Mouse (Mus musculus) embryonic facial prominence, embryonic 13.5 days (tissue): ENCODE data around the gene Gm1123. TPM values are rescaled to one million over a fixed set of nuclear protein-coding genes. Genes with fewer than 3 reads are reported as not detected.
A peak's percentile ranks its signal among the peaks of the same experiment; 100 is the strongest.

ENCODE experiments used
- ATAC-seq: fragments of 200-750 bp; cut with Nextera tagmentation; 2 replicates; pipeline ENCODE4 v1.8.0; 2017; ENCODE audit warnings: low read depth; ENCODE audit not compliant: insufficient number of reproducible peaks, insufficient read depth, low FRiP score, low TSS enrichment
- H3K27ac ChIP-seq: fragments of 300-500 bp; sonication (generic); 2 replicates; pipeline ENCODE4 v1.5.1; 2015; ENCODE audit warnings: moderate library complexity, mild to moderate bottlenecking, inconsistent platforms
- H3K27me3 ChIP-seq: fragments of 300-500 bp; sonication (generic); 2 replicates; pipeline ENCODE4 v1.6.1; 2015; ENCODE audit warnings: mild to moderate bottlenecking, inconsistent platforms
- H3K36me3 ChIP-seq: fragments of 300-500 bp; sonication (generic); 2 replicates; pipeline ENCODE4 v1.6.1; 2015; ENCODE audit warnings: mild to moderate bottlenecking, inconsistent platforms
- H3K4me1 ChIP-seq: fragments of 300-500 bp; sonication (generic); 2 replicates; pipeline ENCODE4 v1.6.1; 2015; ENCODE audit warnings: inconsistent platforms
- H3K4me2 ChIP-seq: fragments of 300-500 bp; sonication (generic); 2 replicates; pipeline ENCODE4 v1.6.1; 2015; ENCODE audit warnings: moderate library complexity, mild to moderate bottlenecking, inconsistent platforms
- H3K4me3 ChIP-seq: fragments of 300-500 bp; sonication (generic); 2 replicates; pipeline ENCODE4 v1.5.1; 2015; ENCODE audit warnings: mild to moderate bottlenecking, inconsistent platforms
- H3K9ac ChIP-seq: fragments of 300-500 bp; sonication (generic); 2 replicates; pipeline ENCODE4 v1.6.1; 2015; ENCODE audit warnings: mild to moderate bottlenecking, inconsistent platforms
- H3K9me3 ChIP-seq: fragments of 300-500 bp; sonication (generic); 2 replicates; pipeline ENCODE4 v1.6.1; 2016; ENCODE audit warnings: inconsistent platforms
- WGBS: fragments of 180-500 bp; shearing (Covaris S2); methylation state at CpG from one replicate; pipeline ENCODE4 v1.1.7; 2015; ENCODE audit warnings: mixed read lengths; 5-methylcytosine and 5-hydroxymethylcytosine counted together
- polyA plus RNA-seq: library from polyadenylated mRNA; unstranded; fragments of >200 nt; fragmentation: Nextera tagmentation; extraction: Ambion mirVana; gene quantifications from 2 replicates; pipeline ENCODE4 v1.2.1, GENCODE M21; 2015

Gene Gm1123
- polyA plus RNA-seq, 1 experiment from 2014 or later: not detected

- H3K27ac ChIP-seq: no peak overlapping the region
- H3K4me1 ChIP-seq: no peaks in the 10 kb centered on the region
- peaks cover 32% of the 10 kb centered on the region for H3K36me3 ChIP-seq
- 89% methylated on average over 6 of the region's 6 CpGs for WGBS
- no peak for ATAC-seq
- no peak overlapping the region for H3K4me3 ChIP-seq
- no peaks in the 10 kb centered on the region for H3K9me3 ChIP-seq
- H3K27me3 ChIP-seq: no peaks in the 10 kb centered on the region
- H3K9ac ChIP-seq: no peak overlapping the region
- H3K4me2 ChIP-seq: no peak overlapping the region
Measured at GRCm38 (mm10) chr9:99001326-99001725, 34.2 kb downstream of the Gm1123 start.

GRCm38 (mm10) chr9:98999881-99000339, 35.6 kb downstream of the Gm1123 start:
- Histone ChIP-seq H3K4me1 (no peaks in the 10 kb centered on the region), H3K9ac (no peak overlapping the region), H3K27ac (no peak overlapping the region), H3K36me3 (peaks cover 36% of the 10 kb centered on the region), H3K9me3 (no peaks in the 10 kb centered on the region), H3K27me3 (no peaks in the 10 kb centered on the region), H3K4me2 (no peak overlapping the region), H3K4me3 (no peak overlapping the region)
- 86% methylated on average over 9 of the region's 9 CpGs for WGBS
- ATAC-seq: no peak

- no peaks in the 10 kb centered on the region for H3K4me1 ChIP-seq
- no peaks in the 10 kb centered on the region for H3K27me3 ChIP-seq
- H3K4me3 ChIP-seq: no peak overlapping the region
- ATAC-seq: no peak
- no peak overlapping the region for H3K9ac ChIP-seq
- H3K9me3 ChIP-seq: no peaks in the 10 kb centered on the region
- WGBS: 92% methylated on average over 4 of the region's 4 CpGs
- H3K36me3 ChIP-seq: peaks cover 18% of the 10 kb centered on the region
- H3K27ac ChIP-seq: no peak overlapping the region
- no peak overlapping the region for H3K4me2 ChIP-seq
Measured at GRCm38 (mm10) chr9:98994103-98994502, 41.4 kb downstream of the Gm1123 start.

- no peak for ATAC-seq
- Histone ChIP-seq H3K27ac (no peak overlapping the region), H3K36me3 (no peaks in the 10 kb centered on the region), H3K9ac (peak overlapping the region; percentile 85), H3K4me2 (peak overlapping the region; percentile 86), H3K9me3 (no peaks in the 10 kb centered on the region), H3K4me3 (peak overlapping the region; percentile 86), H3K27me3 (peaks cover 23% of the 10 kb centered on the region), H3K4me1 (peaks cover 6% of the 10 kb centered on the region; the same call in 1 of the 2 replicates)
- WGBS: 46% methylated on average over 9 of the region's 9 CpGs
Measured at GRCm38 (mm10) chr9:98987131-98987530, 48.4 kb downstream of the Gm1123 start.

- Histone ChIP-seq H3K27me3 (peaks cover 25% of the 10 kb centered on the region), H3K36me3 (no peaks in the 10 kb centered on the region), H3K4me2 (peak overlapping the region; percentile 86), H3K4me3 (peak overlapping the region; percentile 86), H3K9me3 (no peaks in the 10 kb centered on the region), H3K27ac (0 out of 2 replicates have a peak overlapping the region, but pooled peaks have one; percentile 11), H3K9ac (peak overlapping the region; percentile 85), H3K4me1 (peaks cover 6% of the 10 kb centered on the region; the same call in 1 of the 2 replicates)
- ATAC-seq: no peak; the same call in 1 of the 2 replicates
- WGBS: under 1% methylated on average over 49 of the region's 50 CpGs
Measured at GRCm38 (mm10) chr9:98986476-98987096, 48.9 kb downstream of the Gm1123 start.

GRCm38 (mm10) chr9:98985800-98986475, 49.6 kb downstream of the Gm1123 start, which contains the start of gene Faim:
Faim (plus strand) TSS chr9:98986373.
- no peaks in the 10 kb centered on the region for H3K9me3 ChIP-seq

GRCm38 (mm10) chr9:98979431-98980416, 55.8 kb downstream of the Gm1123 start:
- Histone ChIP-seq H3K9ac (peak overlapping the region; percentile 49), H3K4me3 (peak overlapping the region; percentile 38), H3K4me2 (peak overlapping the region; percentile 60), H3K4me1 (0 out of 2 replicates have a peak, but pooled peaks cover 3% of the 10 kb centered on the region), H3K36me3 (no peaks in the 10 kb centered on the region), H3K27ac (no peak overlapping the region), H3K9me3 (no peaks in the 10 kb centered on the region), H3K27me3 (peaks cover 66% of the 10 kb centered on the region)
- 4% methylated on average over 29 of the region's 29 CpGs for WGBS
- ATAC-seq: 0 out of 2 replicates have a peak, but pooled peaks have one; percentile 56

More at GRCm38 (mm10) chr9:98985800-98986475, 49.6 kb downstream of the Gm1123 start, which contains the start of gene Faim:
- peak within 1 kb of the TSS; percentile 11; the same call in 1 of the 2 replicates for H3K27ac ChIP-seq
- peak within 1 kb of the TSS; percentile 85 for H3K9ac ChIP-seq
- peak; percentile 99 for ATAC-seq
- H3K4me3 ChIP-seq: peak within 1 kb of the TSS; percentile 86
- WGBS: 1% methylated on average over 45 of the region's 45 CpGs
- peaks cover 27% of the 10 kb centered on the region for H3K27me3 ChIP-seq
- H3K4me1 ChIP-seq: peaks cover 6% of the 10 kb centered on the region; the same call in 1 of the 2 replicates
- H3K4me2 ChIP-seq: peak within 1 kb of the TSS; percentile 86
- H3K36me3 ChIP-seq: no peaks in the 10 kb centered on the region

GRCm38 (mm10) chr9:98976520-98976919, 59.0 kb downstream of the Gm1123 start:
- WGBS: 43% methylated on average over 5 of the region's 5 CpGs
- ATAC-seq: no peak
- peaks cover 72% of the 10 kb centered on the region for H3K27me3 ChIP-seq

GRCm38 (mm10) chr9:98976081-98976480, 59.4 kb downstream of the Gm1123 start:
- no peak overlapping the region for H3K4me2 ChIP-seq
- H3K27me3 ChIP-seq: peaks cover 75% of the 10 kb centered on the region
- no peak overlapping the region for H3K9ac ChIP-seq
- WGBS: 91% methylated on average over 1 of the region's 1 CpGs
- H3K4me3 ChIP-seq: no peak overlapping the region
- H3K27ac ChIP-seq: no peak overlapping the region
- ATAC-seq: no peak
- peaks cover 13% of the 10 kb centered on the region for H3K4me1 ChIP-seq
- H3K9me3 ChIP-seq: no peaks in the 10 kb centered on the region
- H3K36me3 ChIP-seq: no peaks in the 10 kb centered on the region

More at GRCm38 (mm10) chr9:98976520-98976919, 59.0 kb downstream of the Gm1123 start:
- no peak overlapping the region for H3K27ac ChIP-seq
- no peak overlapping the region for H3K4me3 ChIP-seq
- H3K36me3 ChIP-seq: no peaks in the 10 kb centered on the region
- H3K4me1 ChIP-seq: peaks cover 13% of the 10 kb centered on the region
- H3K4me2 ChIP-seq: no peak overlapping the region
- H3K9ac ChIP-seq: no peak overlapping the region
- H3K9me3 ChIP-seq: no peaks in the 10 kb centered on the region

GRCm38 (mm10) chr9:98974898-98975297, 60.6 kb downstream of the Gm1123 start:
- ATAC-seq: no peak
- Histone ChIP-seq H3K36me3 (no peaks in the 10 kb centered on the region), H3K27ac (no peak overlapping the region), H3K27me3 (peaks cover 82% of the 10 kb centered on the region), H3K4me1 (peaks cover 13% of the 10 kb centered on the region), H3K9me3 (no peaks in the 10 kb centered on the region; the same call in 1 of the 2 replicates), H3K4me2 (no peak overlapping the region), H3K9ac (no peak overlapping the region), H3K4me3 (no peak overlapping the region)
- 25% methylated on average over 2 of the region's 2 CpGs for WGBS

- no peak overlapping the region for H3K27ac ChIP-seq
- H3K9me3 ChIP-seq: no peaks in the 10 kb centered on the region; the same call in 1 of the 2 replicates
- H3K4me2 ChIP-seq: peak overlapping the region; percentile 73
- H3K9ac ChIP-seq: no peak overlapping the region
- ATAC-seq: no peak
- H3K4me1 ChIP-seq: peaks cover 10% of the 10 kb centered on the region
- H3K4me3 ChIP-seq: peak overlapping the region; percentile 40
- H3K27me3 ChIP-seq: peaks cover 90% of the 10 kb centered on the region
- WGBS: 6% methylated on average over 7 of the region's 7 CpGs
- H3K36me3 ChIP-seq: no peaks in the 10 kb centered on the region
Measured at GRCm38 (mm10) chr9:98973561-98973960, 62.0 kb downstream of the Gm1123 start.
